Mouse (Mus musculus) right cerebral cortex, adult 18-20 months (tissue): Measurements from ENCODE around the gene Rad23a.
"Not testable (repeated sequence)": the region's sequence is repeated elsewhere in the genome, so short reads cannot be mapped to it uniquely, and the experiment has no call there.

Source experiments
- DNase-seq: peaks from one replicate; pipeline ENCODE4 v3.0.0; 2022; ENCODE audit warnings: mixed read lengths

Rad23a gene

DNA sequence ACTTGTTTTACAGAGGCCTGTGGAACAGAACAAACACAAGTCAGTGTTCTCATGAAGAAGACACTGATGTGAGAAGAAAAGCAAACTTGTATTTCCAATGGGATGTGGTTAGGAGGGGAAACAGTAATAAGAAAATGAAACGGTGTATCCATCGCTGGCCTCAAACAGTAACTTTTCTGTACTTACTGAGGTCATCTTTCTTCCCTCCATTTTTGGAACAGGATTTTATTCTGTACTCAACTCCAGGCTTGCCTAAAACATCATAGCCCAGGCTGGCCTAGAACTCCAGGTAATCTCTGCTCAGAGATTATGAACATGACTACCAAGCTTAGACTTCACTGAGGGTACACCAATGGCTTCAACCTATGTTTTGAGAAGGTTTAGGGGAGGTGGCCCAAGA is 1.1 kb downstream of the Rad23a start:
- no peak for DNase-seq

DNA sequence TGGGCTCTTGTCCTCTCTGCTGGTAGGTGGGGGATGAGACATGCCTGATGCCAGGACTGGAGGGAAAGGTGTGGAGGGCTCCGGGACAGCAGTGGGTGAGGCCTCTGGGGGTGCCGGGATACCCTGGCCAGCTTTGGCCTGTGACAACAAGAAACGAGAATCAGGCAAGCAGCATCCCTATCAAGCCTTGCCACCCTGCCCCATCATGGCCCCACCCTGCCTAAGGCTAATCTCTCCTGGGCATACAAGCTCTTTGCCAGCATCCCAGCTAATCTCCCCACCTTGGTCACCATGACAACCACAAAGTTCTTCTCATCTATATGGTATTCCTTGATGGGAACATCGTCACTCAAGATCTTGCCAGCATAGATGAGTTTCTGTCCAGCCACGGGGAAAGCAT is 2.0 kb downstream of the Rad23a start:
- DNase-seq, result no peak

DNA sequence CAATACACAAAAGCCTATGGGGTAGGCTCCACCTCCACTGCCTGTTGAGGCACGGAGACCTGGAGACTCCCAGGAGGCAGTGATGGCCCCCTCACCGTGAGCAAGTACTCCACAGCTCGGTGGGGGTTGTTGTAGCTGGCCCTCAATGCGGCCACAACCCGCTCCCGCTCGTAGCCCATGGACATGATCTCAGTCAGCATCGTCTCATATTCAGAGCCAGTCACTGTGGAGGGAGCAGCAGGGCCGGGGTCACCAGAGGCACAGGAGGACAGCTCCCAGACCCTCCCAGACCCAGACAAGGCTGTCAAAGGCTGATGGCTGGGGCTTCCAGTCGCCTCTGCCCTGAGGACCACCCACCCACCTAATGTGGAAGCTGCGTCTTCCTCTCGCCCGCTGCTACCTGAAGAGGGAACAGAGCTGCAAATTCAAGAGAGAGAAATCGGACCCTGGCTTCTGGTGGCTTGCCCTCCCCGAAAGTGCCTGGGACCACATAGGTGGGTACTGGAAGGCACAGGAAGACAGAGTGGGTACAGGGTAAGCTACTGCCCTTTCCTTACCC is 2.5 kb downstream of the Rad23a start:
- DNase-seq, result no peak

DNA sequence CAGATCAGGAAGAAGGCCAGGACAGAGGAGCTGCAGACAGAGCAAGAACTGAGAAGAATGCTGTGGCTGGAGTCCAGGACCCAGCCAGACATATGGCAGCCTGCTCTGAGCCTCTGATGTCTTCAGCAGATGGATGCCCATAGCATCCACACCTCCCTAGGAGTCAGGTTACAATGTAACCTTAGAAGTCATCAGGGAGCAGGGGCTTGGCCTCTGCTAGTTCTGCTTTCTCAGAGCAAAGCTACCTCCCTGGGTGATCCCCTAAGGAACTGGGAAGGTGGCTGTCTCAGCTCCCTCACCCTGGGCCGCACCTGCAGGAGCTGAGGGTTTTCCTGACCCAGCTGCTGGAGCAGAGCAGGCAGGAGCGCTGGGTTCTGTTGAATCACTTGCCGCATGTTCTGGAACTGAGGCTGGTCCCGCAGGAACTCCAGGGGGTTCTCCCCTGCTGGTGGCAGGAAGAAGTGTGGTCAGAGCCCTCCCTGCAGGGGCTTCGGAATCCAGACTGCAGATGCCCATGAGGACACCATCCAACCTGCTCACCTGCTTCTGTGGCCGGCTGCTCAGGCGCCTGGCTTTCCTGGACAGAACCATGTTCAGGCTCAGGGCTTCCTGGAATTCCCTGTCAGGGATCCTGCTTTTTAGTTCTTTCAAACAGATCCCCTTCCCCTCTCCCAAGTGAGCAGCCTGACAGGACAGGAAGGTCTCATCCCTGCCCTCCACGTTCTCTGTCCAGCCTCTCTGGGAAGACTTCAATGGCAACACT is 3.1 kb downstream of the Rad23a start:
- no peak for DNase-seq

DNA sequence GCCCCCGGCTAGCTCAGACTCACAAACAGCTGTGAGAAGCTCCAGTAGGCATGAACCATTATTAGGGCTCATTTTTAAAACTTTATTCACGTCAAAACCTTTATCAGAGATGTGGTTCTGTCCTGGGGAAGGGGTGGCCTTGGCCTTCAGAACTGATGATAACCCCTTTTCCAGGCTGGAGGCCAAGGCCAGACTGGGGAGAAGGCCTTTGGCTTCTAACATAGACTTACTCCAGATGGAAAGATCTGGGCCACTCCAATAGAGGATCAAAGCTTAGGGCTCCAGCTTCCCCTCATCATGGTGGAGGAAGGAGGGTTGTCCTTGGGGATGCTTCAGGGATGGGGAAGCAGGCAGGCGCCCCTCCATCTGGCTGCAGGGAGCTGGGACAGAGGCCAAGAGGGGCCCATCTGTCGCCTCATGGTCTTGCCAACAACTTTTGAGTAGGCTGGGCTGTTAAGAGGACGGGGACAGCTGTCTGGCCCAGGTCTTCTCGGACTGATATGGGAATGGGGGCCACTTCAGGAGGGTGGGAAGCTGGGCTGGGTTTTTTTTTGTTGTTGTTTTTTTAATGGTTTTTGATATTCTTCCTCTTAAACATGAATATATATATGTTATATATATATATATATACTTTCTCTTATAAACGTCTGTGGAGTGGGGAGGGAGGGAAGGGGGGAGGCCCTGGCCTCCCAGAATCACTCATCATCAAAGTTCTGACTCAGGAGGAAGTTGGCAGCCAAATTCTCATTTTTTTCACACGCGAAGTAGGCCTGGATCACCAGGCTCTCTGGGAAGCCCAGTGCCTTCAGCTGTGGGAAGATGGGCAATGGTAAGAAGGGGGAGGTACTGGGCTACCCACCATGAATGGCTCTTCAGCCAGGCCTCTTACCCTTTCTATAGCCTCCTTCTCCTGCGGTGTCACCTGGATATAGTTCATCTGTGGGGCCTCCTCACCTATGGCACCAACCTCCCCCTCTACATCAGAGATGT is 5.3 kb downstream of the Rad23a start:
- peak; percentile 76 for DNase-seq

DNA sequence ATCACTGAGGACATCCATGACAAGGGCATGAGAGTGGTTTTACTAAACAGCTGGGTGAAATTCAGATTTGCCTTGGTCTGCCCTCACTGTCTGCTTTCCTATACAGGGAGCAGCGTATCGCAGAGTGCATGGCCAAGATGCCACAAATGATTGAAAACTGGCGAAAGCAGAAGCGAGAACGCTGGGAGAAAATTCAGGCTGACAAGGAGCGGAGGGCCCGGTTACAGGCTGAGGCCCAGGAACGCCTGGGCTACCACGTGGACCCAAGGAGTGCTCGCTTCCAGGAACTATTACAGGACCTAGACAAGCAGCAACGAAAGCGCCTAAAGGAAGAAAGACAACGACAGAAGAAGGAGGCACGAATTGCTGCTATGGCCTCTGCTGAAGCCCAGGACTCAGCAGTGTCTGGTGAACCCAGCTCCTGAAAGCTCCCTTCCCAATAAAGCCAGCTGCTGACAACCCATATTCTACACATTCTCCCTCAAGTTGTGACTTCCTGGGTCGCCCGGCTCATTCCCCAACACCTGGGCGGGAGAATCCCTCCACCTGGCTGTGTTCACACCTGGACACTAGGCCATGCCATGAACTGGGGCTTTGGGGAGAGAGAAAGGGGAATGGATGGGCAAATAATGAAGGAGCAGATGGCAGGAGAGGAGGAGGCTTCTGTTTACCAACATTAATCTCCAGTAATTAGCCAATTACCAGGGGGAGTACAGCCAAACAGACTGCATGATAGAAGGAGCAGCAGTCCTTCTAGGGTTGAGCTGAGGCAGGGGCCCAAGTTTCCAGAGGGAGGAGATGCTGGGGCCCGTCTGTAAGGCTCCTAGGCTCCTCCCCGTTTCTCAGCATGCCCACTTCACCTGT is 6.2 kb downstream of the Rad23a start:
- no peak for DNase-seq

DNA sequence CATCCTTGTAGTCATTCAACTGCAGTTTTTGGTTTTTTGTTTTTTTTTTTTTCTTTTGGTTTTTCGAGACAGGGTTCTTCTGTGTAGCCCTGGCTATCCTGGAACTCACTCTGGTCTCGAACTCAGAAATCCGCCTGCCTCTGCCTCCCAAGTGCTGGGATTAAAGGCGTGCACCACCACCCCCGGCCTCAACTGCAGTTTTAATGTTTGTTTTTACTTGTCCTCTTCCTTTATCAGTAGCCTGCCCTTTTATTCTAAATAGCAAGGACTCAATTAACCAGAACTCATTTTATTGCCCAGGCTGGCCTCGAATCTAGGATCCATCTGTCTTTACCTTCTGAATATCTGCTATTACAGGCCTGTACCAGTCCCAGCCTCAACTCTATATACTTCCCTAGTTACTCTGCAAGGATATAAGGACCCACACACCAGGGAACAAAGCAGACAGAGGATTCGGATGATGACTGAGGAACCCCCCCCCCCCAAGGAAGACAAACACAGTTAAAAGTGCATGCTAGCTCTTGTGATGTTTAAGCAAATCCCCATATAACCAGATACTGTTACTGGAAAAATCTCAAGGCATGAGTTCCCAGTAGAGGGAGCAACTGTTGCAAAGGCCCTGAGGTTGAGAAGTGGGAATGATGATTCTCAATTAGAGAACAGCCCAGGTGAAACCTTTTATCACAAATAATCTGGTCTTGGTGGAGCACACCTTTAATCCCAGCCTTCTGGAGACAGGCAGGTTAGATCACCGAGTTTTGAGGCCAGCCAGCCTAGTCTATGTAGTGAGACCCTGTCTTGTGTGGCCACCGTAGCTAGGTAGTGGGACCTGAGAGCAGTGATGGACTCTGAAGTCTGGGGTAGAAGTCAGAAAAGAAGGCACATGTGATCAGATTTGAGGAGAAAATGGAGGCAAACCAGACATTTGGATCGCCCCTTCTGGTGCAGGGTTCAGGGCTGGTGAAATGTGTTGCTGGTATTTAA is 7.4 kb downstream of the Rad23a start:
- no peak for DNase-seq

DNA sequence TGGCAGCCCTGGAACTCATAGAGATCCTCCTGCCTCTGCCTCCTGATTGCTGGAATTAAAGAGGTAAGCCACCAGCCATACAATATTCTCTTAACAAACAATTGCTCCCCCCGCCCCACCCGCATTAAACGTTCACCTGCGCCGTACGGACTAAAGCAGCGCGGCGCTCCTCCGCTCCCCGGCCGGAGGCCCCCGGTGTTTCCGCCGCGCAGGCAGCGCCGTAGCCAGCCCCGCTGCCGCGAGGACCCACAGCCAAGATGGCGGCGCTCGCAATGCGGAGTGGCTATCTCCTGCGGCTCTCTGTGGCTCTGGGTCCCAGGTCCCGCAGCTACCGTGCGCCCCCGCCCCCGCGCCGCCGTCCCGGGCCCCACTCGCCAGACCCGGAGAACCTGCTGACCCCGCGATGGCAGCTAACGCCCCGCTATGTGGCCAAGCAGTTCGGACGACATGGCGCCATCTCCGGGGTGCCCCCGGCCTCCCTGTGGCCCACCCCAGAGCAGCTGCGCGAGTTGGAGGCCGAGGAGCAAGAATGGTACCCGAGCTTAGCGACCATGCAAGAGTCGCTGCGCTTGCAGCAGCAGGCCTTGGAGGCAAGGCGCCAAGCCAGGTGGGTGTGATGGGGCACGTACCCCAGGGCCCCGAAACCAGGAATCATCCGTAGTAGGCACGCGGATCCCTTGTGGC is 8.3 kb downstream of the Rad23a start:
- peak; percentile 80 for DNase-seq

DNA sequence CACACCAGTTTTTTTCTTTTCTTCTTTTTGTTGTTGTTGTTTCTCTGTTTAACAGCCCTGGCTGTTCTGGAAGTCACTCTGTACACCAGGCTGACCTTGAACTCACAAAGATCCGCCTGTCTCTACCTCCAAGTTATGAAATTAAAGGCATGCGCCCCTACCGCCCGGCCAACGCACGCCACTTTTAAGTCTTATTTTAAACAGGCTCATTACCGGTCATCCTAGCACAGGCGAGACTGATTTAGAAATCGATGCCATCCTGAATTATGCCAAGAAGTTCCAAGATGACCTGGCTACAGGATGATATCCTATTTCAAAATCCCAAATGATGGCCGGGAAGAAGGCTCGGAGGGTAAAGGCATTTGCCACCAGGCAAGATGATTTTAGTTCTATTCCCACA is 9.0 kb downstream of the Rad23a start, which contains the start of gene Gadd45gip1:
Gene Gadd45gip1 (plus strand): TSS at position 33 of the 400 bp plus-strand sequence.
- DNase-seq, result no peak

DNA sequence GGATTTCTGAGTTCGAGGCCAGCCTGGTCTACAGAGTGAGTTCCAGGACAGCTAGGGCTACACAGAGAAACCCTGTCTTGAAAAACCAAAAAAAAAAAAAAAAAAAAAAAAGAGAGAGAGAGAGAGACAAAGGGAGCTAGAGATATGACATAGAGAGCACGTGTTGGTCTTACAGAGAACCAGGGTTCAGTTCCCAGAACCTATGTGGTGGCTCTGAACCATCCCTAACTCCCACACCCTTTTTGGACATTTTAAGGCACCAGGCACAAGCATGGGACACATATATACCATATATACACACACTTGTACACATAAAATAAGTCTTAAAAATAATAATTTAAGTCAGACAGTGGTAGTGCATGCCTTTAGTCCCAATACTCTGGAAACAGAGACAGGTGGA is 13.9 kb downstream of the Rad23a start:
- DNase-seq, result not testable (repeated sequence)

DNA sequence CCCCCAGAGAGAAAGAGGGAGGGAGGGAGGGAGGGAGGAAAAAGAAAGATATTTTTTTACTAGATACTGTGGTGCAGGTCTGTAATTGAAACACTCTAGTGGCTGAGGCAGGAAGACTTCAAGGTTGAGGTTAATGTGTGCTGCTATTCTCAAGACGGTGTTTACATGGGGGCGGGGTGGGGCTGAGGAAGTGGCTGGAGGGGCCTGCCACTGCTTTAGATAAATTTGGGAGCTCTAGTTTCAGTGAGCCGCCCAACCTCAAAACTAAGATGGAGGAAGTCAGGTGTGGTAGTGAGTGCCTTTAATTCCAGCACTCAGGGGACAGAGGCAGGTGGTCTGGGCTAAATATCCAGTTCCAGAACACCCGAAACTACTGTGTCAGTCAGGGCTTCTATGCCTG is 14.8 kb downstream of the Rad23a start:
- no peak for DNase-seq

DNA sequence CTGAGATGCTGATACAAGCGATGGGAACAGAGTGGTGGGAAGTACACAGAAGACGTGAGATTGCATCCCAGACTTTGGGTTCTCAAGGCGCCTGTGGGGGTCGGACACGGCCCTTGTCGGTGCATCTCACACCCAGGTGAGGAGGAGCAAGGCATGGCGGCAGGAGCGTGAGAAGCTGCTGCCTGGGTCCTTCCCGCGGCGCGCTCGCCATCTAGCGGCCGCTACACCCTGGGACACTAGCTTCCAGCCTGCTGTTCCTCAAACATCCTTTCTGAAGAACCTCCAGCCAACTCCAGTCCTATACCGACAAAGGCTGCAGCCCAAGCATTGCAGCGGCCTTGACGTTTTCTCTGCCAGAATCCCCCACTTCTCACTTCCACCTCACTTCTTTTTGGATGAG is 16.8 kb downstream of the Rad23a start:
- DNase-seq, result peak; percentile 73

DNA sequence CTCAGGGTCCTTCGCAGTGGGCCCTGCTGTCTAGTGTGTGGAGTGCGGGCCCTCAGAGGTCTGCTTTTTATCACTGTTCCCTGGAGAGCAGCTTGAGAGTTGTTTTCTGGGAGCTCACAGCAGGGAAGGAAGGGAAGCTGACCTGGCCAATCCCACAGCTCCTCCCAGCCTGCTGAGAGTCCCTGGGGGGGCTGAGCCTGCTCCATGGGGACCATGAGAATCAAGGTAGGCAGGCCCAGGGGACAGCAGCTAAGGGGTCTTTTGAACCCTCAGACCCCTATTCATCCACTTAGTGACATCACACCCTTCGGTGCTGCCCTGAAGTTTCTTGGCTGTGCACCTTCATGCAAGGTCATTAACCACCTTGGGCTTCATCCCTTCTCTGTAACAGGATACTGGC is 17.7 kb downstream of the Rad23a start, which contains the start of gene Dand5:
Gene Dand5 (minus strand): TSS at position 101 of the 400 bp plus-strand sequence.
- no peak for DNase-seq

DNA sequence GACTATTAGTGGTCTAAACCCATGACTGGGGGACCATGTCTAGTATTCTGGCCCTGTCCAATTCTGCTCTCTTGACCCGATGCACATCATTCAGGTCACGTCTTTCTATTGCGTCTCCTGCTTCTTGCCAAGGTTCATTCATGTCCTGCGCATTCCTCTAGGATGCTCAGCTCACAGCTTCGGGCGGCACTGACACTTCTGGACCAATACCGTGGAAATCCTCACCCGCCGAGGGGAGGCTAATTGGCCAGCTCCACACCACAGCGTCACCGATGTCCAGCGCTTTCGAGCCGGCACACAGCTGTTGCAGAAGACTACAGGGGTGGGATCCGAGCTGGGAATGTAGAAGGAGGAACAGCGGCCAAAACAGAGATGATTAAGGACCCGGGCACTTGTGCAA is 24.3 kb downstream of the Rad23a start:
- DNase-seq, result no peak

DNA sequence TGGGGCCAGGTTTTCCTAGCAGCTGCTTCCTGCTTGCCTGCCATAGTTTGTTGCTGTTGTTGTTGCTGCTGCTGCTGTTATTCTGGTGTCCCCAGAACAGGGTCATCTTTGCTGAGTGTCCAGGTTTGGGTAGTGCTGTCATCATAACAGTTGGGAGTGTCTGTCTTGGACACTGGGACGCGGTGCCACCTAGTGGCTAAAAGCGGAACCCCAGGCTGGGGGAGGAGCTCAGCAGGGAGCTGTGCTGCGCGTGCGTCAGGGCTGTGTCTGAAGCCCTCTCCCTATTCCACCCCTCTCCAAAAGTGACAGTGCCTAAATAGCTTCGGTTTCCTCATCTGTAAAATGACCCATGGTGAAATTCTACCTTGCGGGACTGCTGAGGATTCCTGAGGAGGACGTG is 24.9 kb downstream of the Rad23a start:
- peak; percentile 93 for DNase-seq

DNA sequence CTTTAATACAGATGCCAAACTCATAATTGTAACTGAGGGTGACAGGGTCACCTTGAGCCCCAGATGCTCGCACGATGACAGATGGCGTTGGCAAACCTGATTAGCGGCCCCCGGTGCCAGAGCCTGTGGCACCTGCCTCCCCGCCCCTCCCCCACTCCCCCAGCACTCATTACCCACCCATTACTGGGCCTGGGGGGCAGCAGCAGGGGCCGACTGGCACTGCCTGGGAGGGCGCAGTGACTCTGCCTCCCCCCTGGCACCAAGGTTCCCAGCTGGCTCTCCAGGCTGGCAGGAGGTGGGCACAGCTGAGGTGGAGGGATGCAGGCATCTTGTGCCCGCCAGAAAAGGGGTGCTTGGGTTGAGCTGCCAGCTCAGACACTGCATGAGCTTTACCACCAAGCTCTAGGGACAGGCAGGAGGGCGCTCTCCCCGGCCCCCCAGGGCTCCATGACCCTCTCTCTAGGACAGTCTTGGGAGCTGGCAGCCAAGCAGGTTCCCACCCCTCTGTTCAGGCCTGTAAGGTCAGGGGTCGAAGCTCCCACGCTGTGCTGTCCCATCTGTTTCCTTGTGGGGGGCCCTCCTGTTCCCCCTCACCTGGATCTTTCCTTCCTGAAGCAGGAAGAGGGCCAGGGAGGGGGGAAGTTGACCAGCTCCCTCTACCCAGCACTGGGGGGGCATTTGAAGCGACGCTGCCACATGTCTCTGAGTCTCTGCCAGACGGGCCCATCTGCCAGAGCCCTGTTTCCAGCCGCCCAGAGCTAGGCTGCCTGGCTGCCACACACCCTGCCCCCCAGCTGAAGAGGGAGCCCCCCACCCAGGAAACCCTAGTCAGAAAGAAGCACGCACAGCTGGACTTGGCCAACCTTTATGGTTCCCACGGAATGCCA is 25.7 kb downstream of the Rad23a start:
- no peak for DNase-seq

DNA sequence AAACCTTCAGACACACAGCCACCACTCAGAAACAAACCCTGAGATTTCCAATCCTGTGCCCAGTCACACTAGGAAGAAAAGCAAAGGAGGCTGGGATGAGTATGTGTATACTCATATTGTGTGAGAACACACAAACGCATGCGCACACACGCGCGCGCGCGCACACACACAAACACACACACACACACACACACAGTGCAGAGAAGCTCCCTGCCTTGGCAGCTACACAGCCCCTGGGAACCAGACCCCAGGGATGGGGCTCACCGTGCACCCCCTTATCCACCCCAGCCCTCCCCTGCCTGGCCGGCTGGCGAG is 26.3 kb downstream of the Rad23a start:
- DNase-seq, result no peak

DNA sequence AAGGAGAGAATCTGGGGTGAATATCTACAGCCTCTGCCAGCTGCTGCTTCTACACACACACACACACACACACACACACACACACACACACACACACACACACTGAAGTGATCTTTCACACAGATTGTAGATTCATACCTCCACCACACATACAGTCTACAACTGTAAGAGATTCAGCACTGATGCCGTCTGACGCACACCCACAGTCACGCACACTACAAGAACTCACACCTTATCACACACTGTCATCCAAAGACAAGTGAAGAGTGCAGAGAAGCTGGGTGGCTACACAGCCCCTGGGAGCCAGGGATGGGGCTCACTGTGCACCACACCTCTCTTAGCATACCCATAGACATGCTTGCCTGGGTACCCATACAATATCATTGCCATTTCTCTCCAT is 26.6 kb downstream of the Rad23a start:
- DNase-seq, result no peak

DNA sequence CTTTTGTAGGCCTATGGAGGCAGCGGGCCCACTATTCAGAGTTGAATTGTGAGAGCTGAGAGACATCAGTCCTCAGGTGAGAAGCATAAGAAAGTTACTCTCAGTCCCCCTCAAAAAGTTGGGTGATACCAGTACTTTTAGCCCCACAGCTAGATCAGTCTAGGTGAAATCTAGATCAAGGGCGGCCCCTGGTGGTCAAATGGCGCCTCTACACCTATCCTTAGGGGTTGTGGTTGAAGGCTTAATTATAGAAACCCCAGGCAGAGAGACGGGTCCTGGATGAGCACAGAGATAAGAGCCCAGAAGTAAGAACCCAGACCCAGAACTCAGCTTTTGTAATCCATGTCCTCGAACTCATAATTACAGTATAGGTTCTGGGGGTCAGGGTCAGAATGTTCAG is 27.4 kb downstream of the Rad23a start:
- peak; percentile 84 for DNase-seq

DNA sequence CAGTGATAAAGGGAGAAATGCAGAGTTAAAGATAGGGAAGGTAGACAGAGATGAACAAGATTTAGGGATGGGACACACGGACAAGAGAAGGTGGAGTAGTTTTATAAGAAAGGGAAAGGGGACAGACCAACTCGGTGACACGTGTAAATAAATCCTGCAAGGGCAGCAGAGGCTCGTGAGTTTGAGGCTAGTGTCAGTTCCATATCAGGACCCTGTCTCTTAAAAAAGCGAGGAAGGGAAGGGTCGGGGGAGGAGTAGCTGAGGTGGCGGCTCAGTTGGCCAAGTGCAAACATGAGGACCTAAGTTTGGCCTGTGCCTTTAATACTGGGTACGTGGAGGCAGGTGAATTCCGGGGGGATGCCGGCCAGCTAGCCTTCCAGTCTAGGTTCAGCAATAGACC is 29.2 kb downstream of the Rad23a start:
- no peak for DNase-seq
